Mouse (Mus musculus): ENCODE measurements at regions not wholly inside any gene's neighbourhood (a gene's known extent, or its start where the extent isn't known, plus 50 kb on each side); places are given as distances from the start of the nearest gene placed in this dataset.

- TF ChIP-seq GATA1 (IDR thresholded peaks at IDR 0.05; ENCODE audit: borderline replicate concordance, low read length): no peak
- no peak for TF ChIP-seq FLI1 (IDR thresholded peaks at IDR 0.05; ENCODE audit: low read length)
These were observed 158.4 kb upstream of the Stt3b start for GRCm38 (mm10) chr9:115468641-115469040.
